Mouse (Mus musculus): Measurements from ENCODE around the gene Akr1e1.
A peak's percentile ranks its signal among the peaks of the same experiment; 100 is the strongest.
"Not testable (repeated sequence)": the region's sequence is repeated elsewhere in the genome, so short reads cannot be mapped to it uniquely, and the experiment has no call there.

Akr1e1 gene

DNA sequence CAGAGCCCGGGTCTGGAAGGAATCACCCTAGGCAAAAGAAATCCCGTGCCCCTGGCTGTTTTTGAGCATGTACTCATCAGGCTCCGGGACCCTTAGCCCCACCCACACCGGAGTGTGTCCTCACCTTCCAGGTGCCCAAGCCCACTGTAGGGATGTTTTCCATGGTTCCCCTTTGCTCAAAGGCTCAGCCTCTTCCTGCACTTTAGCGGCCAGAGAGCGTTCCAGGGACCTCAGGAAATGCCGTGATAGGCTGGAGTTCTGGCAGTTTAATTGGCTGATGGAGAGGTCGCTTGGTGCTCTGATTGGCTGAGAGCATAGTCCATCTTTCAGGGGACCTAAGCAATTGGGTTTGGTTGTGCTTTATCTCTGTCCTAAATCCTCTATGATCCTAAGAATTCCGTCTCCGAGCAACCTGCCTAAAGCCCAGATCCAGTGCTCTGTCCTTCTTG is at the start of gene Akr1e1:
Gene Akr1e1 (minus strand): TSS at position 214 of the 449 bp plus-strand sequence.
- DNase-seq (ENCODE audit: low spot score in 2 of 2) = peak; percentile 57 to 73

DNA sequence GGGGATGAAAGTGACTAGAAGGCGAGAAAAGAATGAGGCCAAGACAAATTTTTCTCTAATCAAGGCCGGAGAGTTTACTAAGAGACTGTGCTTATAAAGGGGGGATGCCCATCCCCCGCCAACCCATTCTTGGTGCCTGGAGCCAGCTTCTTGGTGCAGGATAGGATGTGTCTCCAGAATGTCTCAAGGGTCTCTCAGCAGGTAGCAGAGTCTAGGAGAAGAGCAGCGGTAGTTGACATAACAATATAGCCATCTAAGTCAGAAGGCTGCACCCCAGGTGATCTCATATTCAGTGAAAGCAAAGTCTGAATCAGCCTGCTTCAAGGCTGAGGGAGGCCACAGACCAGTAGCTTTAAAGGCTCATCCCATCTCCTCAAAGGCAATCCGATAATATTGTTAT is 49.4 kb upstream of the Akr1e1 start:
- DNase-seq (ENCODE audit: low spot score in 2 of 2) = no peak

DNA sequence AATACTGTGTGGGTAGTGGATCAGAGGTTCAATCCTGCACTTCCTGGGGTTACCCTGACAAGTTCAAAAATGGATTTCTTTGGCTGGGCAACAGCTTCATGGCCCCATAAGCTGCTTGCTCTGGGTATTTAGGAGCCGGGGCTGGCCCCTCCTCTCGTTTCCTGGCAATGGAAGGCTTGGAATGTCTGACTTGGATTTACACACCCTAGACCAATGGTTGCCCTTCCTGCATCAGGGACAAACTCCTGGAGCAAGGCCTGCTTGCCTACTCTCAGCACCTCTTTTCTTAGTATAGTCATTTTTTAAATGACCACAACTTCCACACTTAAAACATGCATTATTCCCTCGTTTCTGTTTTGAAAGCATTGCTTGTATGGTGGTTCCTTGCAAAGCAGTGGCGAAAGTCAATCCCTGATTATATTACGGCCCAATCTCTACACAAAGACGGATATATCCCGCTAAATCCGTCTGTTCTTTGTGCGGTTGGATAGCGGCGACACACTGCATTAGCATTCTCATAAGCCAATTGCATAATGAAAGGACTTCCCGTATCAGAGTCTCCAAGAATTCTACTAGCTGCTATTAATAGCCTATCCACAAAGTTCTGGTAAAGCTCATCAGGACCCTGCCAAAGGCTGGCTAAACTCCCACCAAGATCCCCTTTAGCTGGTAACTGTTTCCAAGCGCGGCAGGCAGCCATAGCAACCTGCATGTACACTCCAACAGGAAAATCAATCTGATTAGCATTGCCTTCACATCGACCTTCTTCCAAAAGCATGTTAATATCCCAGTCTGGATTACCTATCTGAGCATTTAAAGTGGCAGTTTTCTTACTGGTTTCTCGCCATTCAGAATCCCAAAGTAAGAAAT is 47.5 kb upstream of the Akr1e1 start:
- no peak for DNase-seq (ENCODE audit: low spot score in 2 of 2)

DNA sequence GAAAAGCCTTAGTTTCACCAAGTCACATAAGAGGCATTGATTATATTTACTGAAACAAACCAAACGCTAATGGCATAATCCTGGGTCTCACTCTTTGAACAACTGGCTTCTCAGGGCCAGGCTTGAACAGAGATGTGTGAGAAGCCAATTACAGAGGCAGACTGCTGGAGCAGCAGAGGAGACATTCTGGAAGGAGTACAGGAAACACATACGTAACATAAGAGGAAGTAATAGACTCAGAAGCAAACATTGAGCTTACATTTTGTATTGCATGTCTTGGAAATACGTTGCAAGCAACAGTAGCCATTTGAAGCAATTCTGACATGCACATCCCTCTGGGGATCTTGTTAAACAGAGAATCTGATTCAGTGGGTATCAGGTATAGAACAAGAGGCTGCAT is 41.2 kb upstream of the Akr1e1 start:
- DNase-seq (ENCODE audit: low spot score in 2 of 2) = no peak

DNA sequence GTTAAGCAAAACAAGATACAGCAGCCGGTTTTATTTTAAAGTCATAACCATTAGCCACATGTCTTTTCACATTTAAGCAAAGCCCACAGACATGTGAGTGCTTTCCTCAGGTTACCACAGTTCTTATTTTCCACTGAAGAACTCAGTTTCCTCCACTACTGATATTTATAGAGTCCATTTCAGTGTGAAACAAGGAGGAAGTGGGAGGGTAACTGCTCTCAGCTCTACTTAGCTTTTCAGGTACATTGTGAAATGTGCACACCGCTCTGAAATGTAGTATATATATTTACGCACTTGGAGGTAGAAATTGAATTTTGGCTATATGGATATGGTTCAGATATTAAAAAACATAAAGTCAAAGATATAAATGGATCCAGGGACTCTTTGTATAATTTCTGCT is 36.3 kb upstream of the Akr1e1 start:
- no peak for DNase-seq (ENCODE audit: low spot score in 2 of 2)

DNA sequence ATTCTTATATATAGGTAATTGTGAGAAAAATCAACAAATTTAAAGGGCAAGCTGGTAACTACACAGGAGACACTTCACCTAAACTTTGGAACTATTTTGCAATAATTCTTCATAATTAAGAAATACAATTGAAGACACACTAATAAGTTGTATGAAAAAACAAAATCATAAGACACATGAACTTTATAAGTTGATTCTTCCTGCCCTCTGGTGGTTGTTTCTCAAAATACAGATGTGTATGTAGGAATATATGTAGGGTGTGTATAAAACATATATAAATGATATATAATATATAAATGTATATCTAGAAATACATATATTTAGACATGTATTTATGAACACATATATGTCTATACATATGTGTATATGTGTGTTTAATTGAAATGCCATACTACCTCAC is 1.9 kb upstream of the Akr1e1 start:
- no peak for DNase-seq (ENCODE audit: low spot score in 2 of 2)

DNA sequence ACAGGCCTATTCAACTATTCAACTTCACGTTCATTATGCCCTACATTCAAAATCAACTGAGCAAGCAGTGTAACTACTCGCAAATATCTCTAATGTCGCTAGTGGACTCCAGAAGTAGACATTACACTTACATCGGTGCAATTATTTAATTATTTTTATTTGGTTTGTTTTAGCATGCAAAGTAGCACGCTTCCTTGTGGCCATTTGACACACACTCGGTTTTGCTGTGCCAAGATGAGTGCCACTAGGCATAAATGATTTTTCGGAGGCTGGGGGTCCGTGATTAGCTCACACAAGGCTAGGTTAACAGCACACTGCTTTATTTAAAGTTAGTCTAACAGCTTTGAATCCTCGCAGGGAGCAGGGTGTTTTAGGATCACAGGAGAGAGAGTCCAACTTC is 444 bp downstream of the Akr1e1 start:
- no peak for DNase-seq (ENCODE audit: low spot score in 2 of 2)

DNA sequence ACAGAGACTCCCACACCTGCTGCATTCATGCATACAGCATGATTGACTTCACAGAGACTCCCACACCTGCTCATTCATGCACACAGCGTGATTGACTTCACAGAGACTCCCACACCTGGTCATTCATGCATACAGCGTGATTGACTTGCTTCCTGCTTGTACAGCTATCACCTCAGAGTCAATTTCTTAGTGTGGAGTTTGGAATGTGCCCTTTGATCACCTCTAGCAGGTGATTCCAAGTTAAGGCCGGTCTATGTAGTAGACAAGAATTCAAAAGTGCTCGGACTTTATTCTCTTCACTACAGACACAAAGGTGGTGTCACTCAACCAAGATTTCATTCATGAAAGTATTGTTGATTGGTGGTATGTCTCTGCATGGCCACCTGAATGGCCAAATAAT is 2.2 kb downstream of the Akr1e1 start:
- DNase-seq (ENCODE audit: low spot score in 2 of 2) = no peak

DNA sequence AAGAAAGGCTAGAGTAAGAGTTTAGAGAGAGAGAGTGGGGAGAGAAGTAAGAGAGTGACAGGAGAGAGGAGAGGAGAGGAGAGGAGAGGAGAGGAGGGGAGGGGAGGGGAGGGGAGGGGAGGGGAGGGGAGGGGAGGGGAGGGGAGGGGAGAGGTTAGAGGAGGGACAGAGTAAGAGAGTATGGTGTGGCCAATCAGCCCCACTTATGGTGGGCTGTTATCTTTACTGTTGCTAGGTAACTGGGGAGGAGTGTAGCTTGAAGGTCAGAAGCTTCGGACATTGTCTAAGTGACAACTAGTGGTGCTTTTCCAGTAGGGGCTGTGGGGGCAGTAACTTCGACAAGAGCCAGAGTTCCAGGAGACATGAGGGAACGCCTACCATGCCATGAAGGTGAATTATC is 5.5 kb downstream of the Akr1e1 start:
- not testable (repeated sequence) for DNase-seq (ENCODE audit: low spot score in 2 of 2)

DNA sequence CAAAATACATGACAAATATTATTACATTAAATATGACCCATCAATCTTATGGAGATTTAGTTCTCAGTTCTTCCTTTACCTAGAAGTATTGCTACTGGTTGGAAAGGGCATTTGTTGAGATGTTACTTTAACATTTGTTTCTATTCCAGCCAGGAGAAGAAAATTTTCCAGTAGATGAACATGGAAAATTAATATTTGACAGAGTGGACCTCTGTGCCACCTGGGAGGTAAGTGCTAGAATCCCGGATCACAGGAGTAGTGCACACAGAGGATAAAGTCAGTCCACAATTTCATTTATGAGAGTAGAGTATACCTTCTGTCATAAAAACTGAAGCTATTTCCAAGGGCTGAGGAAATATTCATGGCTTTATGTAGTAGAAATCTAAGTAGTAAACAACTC is 32.1 kb downstream of the Akr1e1 start:
- no peak for DNase-seq (ENCODE audit: low spot score in 2 of 2)

DNA sequence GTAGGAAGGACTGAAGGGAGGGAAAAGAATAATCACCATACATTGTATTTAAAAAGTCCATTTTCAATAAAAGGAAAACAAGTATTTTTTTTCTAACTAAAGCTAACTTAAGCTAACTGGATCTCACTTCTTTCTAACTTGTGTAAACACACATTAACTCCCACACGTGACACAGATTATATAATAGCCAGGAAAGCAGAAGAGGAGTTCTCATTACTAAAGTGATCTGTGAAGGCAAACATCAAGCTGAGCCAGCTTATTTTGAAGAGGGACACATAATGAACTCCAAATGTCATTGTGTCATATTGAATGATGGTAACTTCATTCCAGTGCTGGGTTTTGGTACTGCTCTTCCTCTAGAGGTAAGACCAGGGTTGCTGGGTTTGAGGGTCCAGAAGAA is 35.1 kb downstream of the Akr1e1 start, which contains the start of gene Akr1c21:
Gene Akr1c21 (plus strand): TSS at position 205 of the 400 bp plus-strand sequence.
- no peak for DNase-seq (ENCODE audit: low spot score in 2 of 2)

DNA sequence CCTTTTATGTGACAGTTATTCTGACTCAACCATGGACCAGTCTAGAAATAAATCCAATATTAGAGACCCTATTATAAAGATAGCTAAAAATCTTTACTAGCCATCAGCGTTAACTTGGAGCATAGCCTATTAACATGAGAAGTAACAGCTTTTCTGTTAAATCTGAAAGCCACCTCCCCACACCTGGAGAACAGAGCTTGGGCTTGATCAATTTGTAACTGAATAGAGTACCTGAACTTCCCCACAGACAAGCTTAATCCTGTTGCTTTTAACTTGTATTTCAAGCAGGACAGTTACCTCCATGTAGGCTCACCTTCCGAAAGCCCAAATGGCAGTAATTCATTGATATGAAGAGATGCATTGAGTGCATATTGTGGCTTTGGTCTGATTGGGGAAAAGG is 43.0 kb downstream of the Akr1e1 start:
- DNase-seq (ENCODE audit: low spot score in 2 of 2) = no peak

DNA sequence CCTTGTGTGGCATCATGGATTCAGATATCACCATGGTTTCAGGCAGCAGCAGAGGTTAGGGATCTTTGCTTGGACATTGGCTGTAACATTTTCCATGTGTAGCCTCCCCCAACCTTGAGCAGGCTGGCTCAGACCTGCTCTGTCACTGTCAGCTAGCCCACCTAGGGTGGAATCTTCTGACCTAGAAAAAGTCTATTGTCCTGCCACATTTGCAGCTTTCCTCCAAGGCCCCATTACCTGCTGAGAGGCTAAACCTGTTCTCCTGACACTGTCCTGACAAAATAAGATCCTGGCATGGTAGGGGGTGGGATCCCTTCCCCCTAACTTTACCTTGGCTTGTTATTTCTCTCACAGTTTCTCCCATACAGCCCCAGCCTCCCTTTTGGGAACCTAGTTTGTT is 48.5 kb downstream of the Akr1e1 start:
- no peak for DNase-seq (ENCODE audit: low spot score in 2 of 2)

DNA sequence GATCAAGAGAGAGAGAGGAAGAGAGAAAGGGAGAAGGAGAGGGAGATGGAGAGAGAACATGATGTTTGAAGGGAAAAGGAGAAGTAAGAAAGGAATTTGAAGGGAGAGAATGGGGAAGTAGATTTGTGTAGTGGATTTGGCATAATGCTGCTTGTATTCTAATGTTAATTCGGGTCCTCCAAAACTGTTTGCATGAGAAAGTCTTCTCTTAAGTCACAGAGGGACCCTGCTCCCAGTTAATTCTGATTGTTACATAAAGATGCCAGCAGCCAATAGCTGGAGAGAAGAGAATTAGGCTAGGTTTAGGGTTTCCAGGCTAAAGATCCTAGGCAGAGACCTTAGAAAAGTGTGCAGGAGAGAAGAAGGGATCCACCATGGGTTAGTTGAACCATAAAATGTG is 49.8 kb downstream of the Akr1e1 start:
- DNase-seq (ENCODE audit: low spot score in 2 of 2) = no peak

All from spleen, postnatal 4 days (tissue).